Mouse (Mus musculus) lung, adult 2 months (tissue): Measurements from ENCODE around the gene Rtp3. TPM values are rescaled to one million over a fixed set of nuclear protein-coding genes. Genes with fewer than 3 reads are reported as not detected.

Experiments used
- DNase-seq: peaks from one replicate; pipeline ENCODE4 v3.0.0; 2022
- H3K4me1 ChIP-seq: fragments of 200-500 bp; 2 replicates; pipeline ENCODE4 v1.6.1; 2011; ENCODE audit warnings: low read length; ENCODE audit not compliant: control insufficient read depth, insufficient read depth
- H3K4me3 ChIP-seq: fragments of 200-500 bp; replicated peaks from 2 replicates; pipeline ENCODE3; 2011; ENCODE audit warnings: low read depth, mild to moderate bottlenecking, control low read depth, low read length; ENCODE audit errors: extremely low read depth
- CTCF ChIP-seq: fragments of 200-500 bp; IDR thresholded peaks from 2 replicates; pipeline ENCODE4 v1.5.1; 2011; ENCODE audit warnings: mild to moderate bottlenecking, low read length, control low read depth; ENCODE audit not compliant: insufficient read depth
- POLR2A ChIP-seq: fragments of 200-500 bp; IDR thresholded peaks from 2 replicates; pipeline ENCODE4 v1.6.1; 2011; ENCODE audit warnings: low read depth, mild to moderate bottlenecking, control low read depth, low read length, borderline replicate concordance; ENCODE audit errors: extremely low read depth
- WGBS: fragments of 180-500 bp; shearing (Covaris S2); methylation state at CpG from one replicate; pipeline ENCODE4 v1.1.7; 2018; 5-methylcytosine and 5-hydroxymethylcytosine counted together
- polyA plus RNA-seq: library from polyadenylated mRNA; depleted of rRNA; stranded (reverse); fragments of >200 nt; gene quantifications from 2 replicates; pipeline ENCODE4 v1.2.3, GENCODE M21; 2012; rRNA removed

Gene Rtp3
- 26.7 and 29.0 TPM in 2 replicates for polyA plus RNA-seq

DNA sequence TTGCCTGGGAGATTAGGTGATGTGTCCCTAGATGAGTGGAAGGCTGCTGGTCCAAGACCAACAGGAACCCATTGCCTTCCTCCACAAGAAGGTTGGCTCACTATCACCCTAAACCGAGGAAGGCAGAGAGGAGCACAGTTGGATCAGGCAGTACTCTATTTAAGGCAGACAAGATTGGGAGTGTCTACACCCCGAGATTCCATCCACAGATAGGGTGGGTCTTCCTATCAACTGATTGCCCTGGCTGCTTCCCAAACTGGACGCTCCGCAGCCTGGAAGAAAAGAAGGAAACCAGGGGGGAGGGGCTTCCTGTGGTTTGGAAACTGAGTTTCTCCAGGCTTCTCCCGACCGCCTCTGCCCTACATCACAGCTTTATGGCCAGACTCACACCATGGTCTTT lies at the start of gene Rtp3:
Gene Rtp3 (minus strand): TSS at position 380 of the 400 bp plus-strand sequence.
- Histone ChIP-seq H3K4me1 (0 out of 2 replicates have a peak, but pooled peaks cover 2% of the 10 kb centered on the region), H3K4me3 (peak within 1 kb of the TSS; percentile 58)
- WGBS: 32% methylated on average over 6 of the region's 6 CpGs
- TF ChIP-seq POLR2A (peak; percentile 44; the same call in 1 of the 2 replicates), CTCF (no peak)
- DNase-seq: no peak

DNA sequence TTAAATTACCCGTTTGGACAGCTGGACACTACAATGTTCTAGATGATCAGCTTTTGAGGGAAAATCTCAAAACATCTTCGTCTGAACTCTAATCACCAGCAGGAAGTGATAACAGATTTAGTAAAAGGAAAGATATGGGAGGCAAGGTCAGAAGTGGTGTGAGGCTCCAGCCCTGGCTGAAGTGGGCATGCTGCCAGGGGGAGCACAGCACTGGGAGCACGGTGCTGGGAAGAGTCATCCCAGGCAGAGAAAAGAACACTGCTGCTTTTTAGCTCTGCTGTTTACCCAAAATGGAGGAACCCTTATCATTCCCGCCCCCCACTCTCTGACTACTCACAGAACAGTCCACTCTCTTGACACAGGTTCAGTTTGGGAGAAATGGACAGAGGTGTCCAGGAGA lies 49.6 kb upstream of the Rtp3 start:
- DNase-seq: no peak
- WGBS: 47% methylated on average over 4 of the region's 4 CpGs
- TF ChIP-seq CTCF (no peak), POLR2A (no peak)

DNA sequence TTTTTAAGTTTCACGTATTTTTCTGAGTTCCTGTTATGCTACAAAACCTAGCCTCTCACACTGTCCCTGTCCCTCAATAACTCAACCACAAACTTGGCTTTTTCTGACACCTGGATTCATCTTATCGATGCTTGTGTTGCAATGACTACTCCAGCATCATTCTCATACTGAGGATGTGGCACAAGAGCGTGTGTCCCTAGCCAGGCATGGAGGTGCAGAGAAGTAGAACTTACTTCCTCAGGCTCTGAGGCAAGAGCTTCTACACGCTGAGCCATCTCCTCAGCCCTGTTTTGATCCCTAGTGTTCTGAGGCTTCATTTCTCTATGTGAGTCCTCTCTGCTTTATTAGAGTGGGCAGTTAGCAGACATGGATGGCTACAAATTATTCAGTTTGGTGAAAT lies 43.3 kb upstream of the Rtp3 start:
- Histone ChIP-seq H3K4me1 (no peaks in the 10 kb centered on the region), H3K4me3 (no peak overlapping the region)
- TF ChIP-seq CTCF (no peak), POLR2A (no peak)
- WGBS: 85% methylated on average over 4 of the region's 4 CpGs
- DNase-seq: no peak

More for the DNA sequence above, 49.6 kb upstream of the Rtp3 start:
- Histone ChIP-seq H3K4me1 (peaks cover 5% of the 10 kb centered on the region), H3K4me3 (no peak overlapping the region)

DNA sequence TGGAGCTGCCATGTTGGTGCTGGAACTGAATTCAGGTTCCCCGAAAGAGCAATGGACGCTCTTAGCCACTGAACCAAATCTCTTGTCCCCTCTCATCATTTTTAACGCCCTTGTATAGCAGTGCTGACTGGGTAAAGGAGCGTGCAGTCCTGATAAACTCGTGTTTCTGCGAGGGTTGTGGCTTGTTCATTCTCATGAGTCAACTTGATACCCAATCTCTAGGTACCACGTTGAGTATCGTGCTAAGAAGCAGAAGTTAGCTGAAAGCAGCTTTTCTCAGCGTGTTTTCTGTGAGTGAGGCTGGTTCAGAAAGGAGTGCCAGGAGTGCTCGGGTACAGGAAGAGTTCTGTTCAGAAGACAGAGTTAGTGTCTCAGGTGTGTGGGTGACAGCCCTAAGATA lies 36.4 kb upstream of the Rtp3 start:
- TF ChIP-seq POLR2A (no peak), CTCF (no peak)
- DNase-seq: no peak
- 87% methylated on average over 10 of the region's 10 CpGs for WGBS
- Histone ChIP-seq H3K4me3 (no peak overlapping the region), H3K4me1 (no peaks in the 10 kb centered on the region)

DNA sequence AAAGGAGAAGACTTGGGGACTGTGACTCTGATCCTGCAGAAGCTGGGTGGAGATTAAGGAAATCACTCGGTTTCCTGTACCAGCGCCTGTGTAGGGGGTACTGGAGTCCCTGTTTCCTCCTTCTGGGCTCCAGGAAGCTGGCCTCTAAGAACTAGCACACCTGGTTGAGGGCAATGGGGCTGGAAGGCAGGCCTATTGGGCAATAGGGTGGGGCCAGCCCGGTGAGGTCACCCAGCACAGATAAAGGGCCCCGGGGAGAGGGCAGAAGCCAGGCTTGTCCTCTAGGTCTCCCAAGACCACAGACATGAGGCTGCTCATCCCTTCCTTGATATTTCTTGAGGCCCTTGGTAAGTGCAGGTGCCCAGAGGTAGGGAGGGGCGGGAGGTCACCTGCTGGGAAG lies 28.6 kb upstream of the Rtp3 start, which contains the start of gene Ltf:
Gene Ltf (plus strand): TSS at position 250 of the 400 bp plus-strand sequence.
- no peak within 1 kb of the TSS for H3K4me3 ChIP-seq
- no peak for DNase-seq
- H3K4me1 ChIP-seq: peaks cover 8% of the 10 kb centered on the region; the same call in 1 of the 2 replicates
- TF ChIP-seq CTCF (no peak), POLR2A (no peak)
- WGBS: 49% methylated on average over 5 of the region's 5 CpGs

DNA sequence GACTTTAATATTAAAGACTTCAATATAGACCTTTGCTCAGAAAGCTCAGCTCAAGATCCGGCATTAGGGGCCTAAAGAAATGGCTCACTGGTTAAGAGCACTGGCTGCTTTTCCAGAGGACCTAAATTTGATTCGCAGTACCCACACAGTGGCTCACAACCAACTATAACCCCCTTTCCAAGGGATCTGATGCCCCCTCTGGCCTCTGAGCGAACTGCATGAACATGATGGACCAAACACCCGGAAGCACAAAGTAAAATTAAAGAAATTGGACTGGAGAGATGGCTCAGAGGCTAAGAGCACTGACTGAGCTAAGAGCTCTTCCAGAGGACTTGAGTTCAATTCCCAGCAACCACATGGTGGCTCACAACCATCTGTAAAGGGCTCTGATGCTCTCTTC lies 25.3 kb upstream of the Rtp3 start:
- whole genome bisulfite sequencing: 92% methylated on average over 4 of the region's 4 CpGs
- no peak for DNase-seq
- Histone ChIP-seq H3K4me3 (no peak overlapping the region), H3K4me1 (peaks cover 15% of the 10 kb centered on the region; the same call in 1 of the 2 replicates)
- TF ChIP-seq CTCF (no peak), POLR2A (no peak)

DNA sequence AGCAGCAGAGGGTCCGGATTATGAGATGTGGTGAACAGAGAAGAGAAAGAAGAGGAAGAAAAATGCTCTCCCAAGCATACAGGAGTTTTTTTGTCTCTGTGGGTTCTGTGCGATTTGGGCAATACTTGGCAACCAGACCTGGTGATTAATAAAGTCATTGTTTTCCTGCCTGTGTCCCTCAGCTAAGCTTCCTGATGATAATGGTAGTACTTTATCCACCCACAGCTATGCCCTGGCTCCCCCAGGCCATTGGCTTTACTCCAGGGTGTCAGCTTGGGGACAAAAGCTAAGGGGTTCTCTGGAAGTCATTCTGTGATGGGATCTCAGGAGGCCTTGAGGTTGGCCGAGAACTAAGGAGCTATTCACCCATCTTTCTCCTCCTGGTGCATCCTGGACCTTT lies 21.7 kb upstream of the Rtp3 start:
- no peak for DNase-seq
- Histone ChIP-seq H3K4me1 (peaks cover 6% of the 10 kb centered on the region; the same call in 1 of the 2 replicates), H3K4me3 (no peak overlapping the region)
- 50% methylated on average over 3 of the region's 3 CpGs for WGBS
- TF ChIP-seq POLR2A (no peak), CTCF (no peak)

DNA sequence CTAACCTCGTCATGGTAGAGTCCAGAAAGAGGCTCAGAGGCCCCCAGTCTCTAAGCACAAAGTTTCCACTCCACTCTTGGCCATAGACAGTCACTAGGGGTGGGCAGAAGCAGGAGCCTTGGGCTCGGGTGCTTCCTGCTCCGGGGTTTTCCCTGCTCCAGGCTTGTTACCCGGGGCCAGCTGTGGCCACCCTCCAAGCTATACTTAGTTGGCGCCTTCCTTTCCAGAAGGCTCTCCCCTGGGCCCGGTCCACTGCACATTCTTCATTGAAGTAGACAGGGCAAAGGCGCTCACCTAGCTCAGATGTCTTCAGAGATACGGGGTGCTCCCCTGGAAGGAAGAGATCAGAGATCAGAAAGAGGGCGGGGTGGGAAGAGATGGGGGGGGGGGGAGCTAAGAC lies 21.2 kb upstream of the Rtp3 start:
- TF ChIP-seq POLR2A (no peak), CTCF (no peak)
- 49% methylated on average over 9 of the region's 9 CpGs for WGBS

DNA sequence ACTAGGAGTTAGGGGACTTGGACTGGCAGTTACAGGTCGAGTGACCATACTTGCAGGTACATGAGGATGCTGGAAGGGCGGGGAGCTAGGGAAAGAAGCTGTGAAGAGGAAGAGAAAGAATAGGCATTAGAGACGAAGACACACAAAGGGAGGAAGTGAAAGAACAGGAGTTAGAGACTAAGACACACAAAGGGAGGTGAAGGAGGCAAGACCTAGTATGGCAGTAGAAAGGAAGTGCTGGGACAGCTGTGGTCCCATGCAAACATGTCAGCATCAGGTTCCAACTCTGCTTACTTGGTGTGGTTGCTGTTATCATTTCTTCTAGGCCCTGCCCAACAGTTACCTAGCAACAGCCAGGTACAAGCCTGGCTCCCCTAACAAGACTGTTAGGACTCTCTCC lies 19.4 kb upstream of the Rtp3 start:
- WGBS: 55% methylated on average over 3 of the region's 3 CpGs
- H3K4me1 ChIP-seq: peaks cover 6% of the 10 kb centered on the region; the same call in 1 of the 2 replicates
- no peak for DNase-seq
- H3K4me3 ChIP-seq: no peak overlapping the region
- TF ChIP-seq CTCF (no peak), POLR2A (no peak)

More for the DNA sequence above, 21.2 kb upstream of the Rtp3 start:
- Histone ChIP-seq H3K4me3 (no peak overlapping the region), H3K4me1 (peaks cover 6% of the 10 kb centered on the region; the same call in 1 of the 2 replicates)
- DNase-seq: no peak

DNA sequence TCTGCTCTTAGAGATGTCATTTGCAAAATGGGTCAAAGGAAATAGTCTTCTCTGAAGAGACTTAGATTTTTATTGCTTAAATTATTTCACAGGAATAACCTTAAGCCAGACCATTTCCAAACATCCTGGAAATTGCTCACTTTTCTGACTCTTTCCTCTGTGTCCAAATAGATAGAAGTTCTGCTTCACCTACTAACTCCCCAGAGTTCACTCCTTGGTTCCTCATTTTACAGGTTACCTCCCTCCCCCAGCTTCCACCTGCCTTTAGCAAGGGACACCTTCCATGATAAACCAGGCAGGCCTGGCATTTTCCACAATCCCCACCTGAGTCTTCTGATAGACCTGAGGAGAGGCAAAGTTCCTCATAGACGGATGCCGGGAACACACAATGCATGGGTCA lies 16.2 kb upstream of the Rtp3 start:
- no peaks in the 10 kb centered on the region for H3K4me1 ChIP-seq
- WGBS: 93% methylated on average over 2 of the region's 2 CpGs
- TF ChIP-seq POLR2A (no peak), CTCF (no peak)
- H3K4me3 ChIP-seq: no peak overlapping the region
- no peak for DNase-seq
